Mouse (Mus musculus): Measurements from ENCODE around the gene Inka2. TPM values are rescaled to one million over a fixed set of nuclear protein-coding genes. Genes with fewer than 3 reads are reported as not detected.

Inka2 gene
- polyA plus RNA-seq, 1 experiment from 2014 or later = 9.2 TPM

DNA sequence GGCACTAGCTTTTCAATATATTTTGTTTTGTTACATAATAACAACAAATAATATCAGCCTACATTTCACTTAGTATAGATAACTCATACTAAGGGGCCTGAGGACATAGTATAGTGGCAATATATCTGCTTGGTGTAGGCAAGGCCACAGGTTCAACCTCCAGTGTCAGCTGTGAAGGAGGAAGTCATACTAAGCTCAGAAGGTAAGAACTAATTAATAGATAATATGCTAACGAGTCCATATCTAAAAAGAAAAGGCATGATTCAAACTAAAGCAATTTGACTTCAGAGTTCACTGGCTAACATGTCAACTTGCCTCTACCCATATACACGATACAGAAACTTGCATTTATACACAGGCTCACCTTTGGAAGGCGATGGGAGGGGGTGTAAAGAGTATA is 55.7 kb downstream of the Inka2 start:
- Histone ChIP-seq H3K4me2 (no peak overlapping the region), H3K27me3 (replicated peaks) (no peaks in the 10 kb centered on the region), H3K4me3 (replicated peaks) (no peak overlapping the region), H3K4me1 (0 out of 2 replicates have a peak, but pooled peaks cover 3% of the 10 kb centered on the region), H3K9ac (replicated peaks) (no peak overlapping the region), H3K27ac (replicated peaks) (no peak overlapping the region), H3K36me3 (no peaks in the 10 kb centered on the region), H3K9me3 (replicated peaks) (no peaks in the 10 kb centered on the region)
- 97% methylated on average over 3 of the region's 3 CpGs for WGBS
- no peak for ATAC-seq (ENCODE audit: low FRiP score)

- 80% methylated on average over 4 of the region's 4 CpGs for WGBS
- no peaks in the 10 kb centered on the region for H3K27me3 ChIP-seq (replicated peaks)
- H3K9me3 ChIP-seq (replicated peaks) = no peaks in the 10 kb centered on the region
- no peak overlapping the region for H3K27ac ChIP-seq (replicated peaks)
- no peak overlapping the region for H3K9ac ChIP-seq (replicated peaks)
- H3K4me1 ChIP-seq = 0 out of 2 replicates have a peak, but pooled peaks cover 3% of the 10 kb centered on the region
- H3K36me3 ChIP-seq = no peaks in the 10 kb centered on the region
- no peak overlapping the region for H3K4me2 ChIP-seq
- H3K4me3 ChIP-seq (replicated peaks) = no peak overlapping the region
- no peak for ATAC-seq (ENCODE audit: low FRiP score)
These were observed 58.9 kb downstream of the Inka2 start for GRCm38 (mm10) chr3:105763132-105763851.

DNA sequence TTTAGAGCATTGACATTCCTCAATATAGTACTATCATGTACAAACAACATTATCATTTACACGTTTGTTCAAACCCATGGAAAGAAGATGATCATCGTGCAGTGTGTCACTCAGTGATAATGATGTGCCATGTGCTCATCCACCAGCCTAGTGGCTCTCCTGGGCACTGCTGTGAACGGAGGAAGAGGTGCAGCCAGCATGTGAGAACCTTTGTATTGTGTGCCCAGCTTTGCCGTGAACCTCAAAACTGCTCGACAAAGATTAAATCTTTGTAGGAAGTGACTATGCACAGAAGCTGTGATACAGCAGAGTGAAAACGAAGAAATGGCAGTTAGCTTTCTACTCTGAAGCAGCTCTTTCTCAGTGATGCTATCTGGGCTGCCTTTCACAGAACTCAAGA is 64.1 kb downstream of the Inka2 start:
- no peak overlapping the region for H3K27ac ChIP-seq (replicated peaks)
- no peaks in the 10 kb centered on the region for H3K9me3 ChIP-seq (replicated peaks)
- H3K4me1 ChIP-seq = 0 out of 2 replicates have a peak, but pooled peaks cover 2% of the 10 kb centered on the region
- no peaks in the 10 kb centered on the region for H3K36me3 ChIP-seq
- H3K4me3 ChIP-seq (replicated peaks) = no peak overlapping the region
- 74% methylated on average over 6 of the region's 6 CpGs for WGBS
- no peak overlapping the region for H3K4me2 ChIP-seq
- H3K27me3 ChIP-seq (replicated peaks) = no peaks in the 10 kb centered on the region
- no peak overlapping the region for H3K9ac ChIP-seq (replicated peaks)
- no peak for ATAC-seq (ENCODE audit: low FRiP score)

- WGBS = 81% methylated on average over 2 of the region's 2 CpGs
These were observed 65.0 kb downstream of the Inka2 start for GRCm38 (mm10) chr3:105769380-105769779.

More at GRCm38 (mm10) chr3:105769380-105769779, 65.0 kb downstream of the Inka2 start:
- no peak for ATAC-seq (ENCODE audit: low FRiP score)
- Histone ChIP-seq H3K9ac (replicated peaks) (no peak overlapping the region), H3K4me2 (no peak overlapping the region), H3K4me1 (no peaks in the 10 kb centered on the region), H3K27ac (replicated peaks) (no peak overlapping the region), H3K27me3 (replicated peaks) (no peaks in the 10 kb centered on the region), H3K36me3 (no peaks in the 10 kb centered on the region), H3K9me3 (replicated peaks) (no peaks in the 10 kb centered on the region), H3K4me3 (replicated peaks) (no peak overlapping the region)

Other genes with a start within 250 kb of the Inka2 start
- 22.0 and 24.1 TPM in 2 replicates for gene Ddx20, start 17.0 kb upstream of the Inka2 start, polyA plus RNA-seq (2015; fragmentation: Nextera tagmentation; extraction: Ambion mirVana)
- gene Rap1a, start 96.7 kb downstream of the Inka2 start, polyA plus RNA-seq (2015; fragmentation: Nextera tagmentation; extraction: Ambion mirVana) = 88.2 and 95.4 TPM in 2 replicates
- 0.27 and 0.42 TPM in 2 replicates for gene Adora3, start 166.3 kb downstream of the Inka2 start, polyA plus RNA-seq (2015; fragmentation: Nextera tagmentation; extraction: Ambion mirVana)
- gene Tmigd3, start 166.3 kb downstream of the Inka2 start, polyA plus RNA-seq (2015; fragmentation: Nextera tagmentation; extraction: Ambion mirVana) = not detected in 2 replicates
- 0.54 and 1.8 TPM in 2 replicates for gene I830077J02Rik, start 228.1 kb downstream of the Inka2 start, polyA plus RNA-seq (2015; fragmentation: Nextera tagmentation; extraction: Ambion mirVana)

Measured in neural tube, embryonic 15.5 days (tissue).